Mouse (Mus musculus): ENCODE data around the gene Prss35. TPM values are rescaled to one million over a fixed set of nuclear protein-coding genes. Genes with fewer than 3 reads are reported as not detected.

Prss35 gene
- polyA plus RNA-seq, 1 experiment, result not detected

DNA sequence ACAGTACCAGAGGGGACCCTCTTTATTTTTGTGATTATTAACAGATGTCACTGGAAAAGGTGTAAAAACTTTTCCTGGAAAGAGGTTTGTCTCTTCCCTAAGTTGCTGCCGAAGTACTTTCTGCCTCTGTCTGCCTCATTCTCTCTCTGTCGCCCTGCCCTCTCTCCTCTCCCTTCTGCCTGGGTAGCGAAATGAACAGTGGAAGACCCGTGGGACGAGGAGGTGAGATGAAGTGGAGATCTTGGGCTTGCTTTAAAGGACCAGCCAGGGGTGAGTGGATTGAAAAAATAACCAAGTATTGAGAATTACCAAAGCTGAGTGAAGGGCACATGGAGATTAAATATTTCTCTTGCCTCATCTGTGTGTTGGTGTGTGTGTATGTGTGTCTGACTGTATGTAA lies 592 bp downstream of the Prss35 start:
- no peak for TF ChIP-seq TAL1 (IDR thresholded peaks at IDR 0.05; ENCODE audit: low read length)
- TF ChIP-seq GATA1 (IDR thresholded peaks at IDR 0.05; ENCODE audit: low read length), result no peak
- Histone ChIP-seq H3K4me1 (ENCODE audit: control insufficient read depth) (no peaks in the 10 kb centered on the region), H3K9me3 (ENCODE audit: control insufficient read depth, low read length) (no peaks in the 10 kb centered on the region), H3K4me3 (replicated peaks) (no peak overlapping the region), H3K27me3 (ENCODE audit: control insufficient read depth) (no peaks in the 10 kb centered on the region; the same call in 1 of the 2 replicates), H3K36me3 (ENCODE audit: control insufficient read depth) (no peaks in the 10 kb centered on the region)

DNA sequence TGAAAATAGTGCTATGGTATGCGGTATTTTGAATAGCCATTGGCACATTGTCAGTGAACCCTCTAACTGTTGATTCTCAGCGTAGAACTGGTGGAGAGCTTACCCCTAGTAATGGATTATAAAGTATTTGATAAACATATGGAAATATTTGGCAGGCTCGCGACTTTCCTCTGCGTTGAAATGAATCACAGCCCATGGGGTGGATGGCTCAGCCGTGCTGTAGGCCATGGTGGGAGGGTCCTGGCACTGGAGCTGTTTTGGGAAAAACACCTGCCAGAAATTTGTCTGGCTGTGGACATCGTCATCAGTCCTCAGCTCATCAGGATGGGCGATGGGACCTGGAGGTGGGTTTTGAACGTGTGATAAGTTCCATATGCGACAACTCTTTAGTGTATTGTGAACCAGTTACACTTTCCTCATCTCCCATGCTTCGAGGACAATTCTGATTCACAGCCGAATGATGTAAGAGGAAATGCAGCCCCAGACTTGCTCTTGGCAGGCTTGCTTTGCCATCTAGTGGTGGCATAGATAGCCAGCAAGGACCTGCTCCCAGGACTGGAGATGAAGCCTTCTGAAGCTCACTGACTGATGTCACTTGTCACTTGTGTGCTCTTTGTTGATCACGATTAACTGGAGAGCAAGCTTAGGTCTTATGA lies 2.6 kb downstream of the Prss35 start:
- Histone ChIP-seq H3K36me3 (ENCODE audit: control insufficient read depth) (no peaks in the 10 kb centered on the region), H3K9me3 (ENCODE audit: control insufficient read depth, low read length) (no peaks in the 10 kb centered on the region), H3K4me3 (replicated peaks) (no peak overlapping the region), H3K27me3 (ENCODE audit: control insufficient read depth) (no peaks in the 10 kb centered on the region; the same call in 1 of the 2 replicates), H3K4me1 (ENCODE audit: control insufficient read depth) (no peaks in the 10 kb centered on the region)
- TF ChIP-seq GATA1 (IDR thresholded peaks at IDR 0.05; ENCODE audit: low read length), result no peak
- no peak for TF ChIP-seq TAL1 (IDR thresholded peaks at IDR 0.05; ENCODE audit: low read length)

DNA sequence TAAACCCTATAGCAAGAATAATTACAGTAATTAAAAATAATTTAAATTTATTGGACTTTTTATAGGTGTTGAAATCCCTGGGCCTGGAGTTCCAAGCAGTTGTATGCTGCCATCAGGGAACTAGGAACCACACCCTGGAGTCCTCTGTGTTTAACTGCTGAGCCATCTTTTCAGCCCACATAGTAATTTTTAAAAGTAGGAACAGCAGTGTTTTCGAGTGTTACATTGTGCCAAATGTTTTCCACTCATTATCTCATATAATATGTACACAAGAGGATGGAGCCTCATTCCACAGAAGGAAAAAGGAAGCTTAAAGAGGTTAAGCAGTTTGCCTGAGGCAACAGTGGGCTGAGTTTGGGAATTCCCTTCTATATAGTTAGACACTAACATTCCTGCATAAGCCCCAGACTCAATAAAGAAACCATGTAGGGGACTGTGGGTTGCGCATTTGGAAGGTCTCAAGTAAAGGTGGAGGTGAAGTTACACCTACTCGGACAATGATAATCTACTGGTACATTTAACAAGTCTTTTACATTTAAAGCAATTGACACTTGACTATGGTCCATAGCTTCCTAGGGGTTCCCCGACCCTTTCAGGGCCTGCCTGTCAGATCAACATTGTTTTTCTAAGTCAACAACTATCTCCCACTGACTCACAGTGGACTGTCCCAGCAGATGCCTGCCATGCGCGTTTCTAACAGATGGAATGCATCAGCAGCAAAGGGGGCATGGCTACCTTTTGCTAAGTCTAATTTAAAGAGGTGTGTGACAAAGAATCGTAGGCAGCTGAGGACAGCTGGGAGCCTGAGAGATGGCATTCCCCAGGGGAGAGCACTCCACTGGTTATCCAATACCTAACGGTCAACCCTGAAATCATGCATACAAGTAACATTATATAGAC lies 19.3 kb downstream of the Prss35 start:
- Histone ChIP-seq H3K36me3 (ENCODE audit: control insufficient read depth) (no peaks in the 10 kb centered on the region), H3K4me1 (ENCODE audit: control insufficient read depth) (no peaks in the 10 kb centered on the region), H3K4me3 (replicated peaks) (no peak overlapping the region), H3K9me3 (ENCODE audit: control insufficient read depth, low read length) (no peaks in the 10 kb centered on the region; the same call in 1 of the 2 replicates), H3K27me3 (ENCODE audit: control insufficient read depth) (no peaks in the 10 kb centered on the region)
- no peak for TF ChIP-seq GATA1 (IDR thresholded peaks at IDR 0.05; ENCODE audit: low read length)
- no peak for TF ChIP-seq TAL1 (IDR thresholded peaks at IDR 0.05; ENCODE audit: low read length)

DNA sequence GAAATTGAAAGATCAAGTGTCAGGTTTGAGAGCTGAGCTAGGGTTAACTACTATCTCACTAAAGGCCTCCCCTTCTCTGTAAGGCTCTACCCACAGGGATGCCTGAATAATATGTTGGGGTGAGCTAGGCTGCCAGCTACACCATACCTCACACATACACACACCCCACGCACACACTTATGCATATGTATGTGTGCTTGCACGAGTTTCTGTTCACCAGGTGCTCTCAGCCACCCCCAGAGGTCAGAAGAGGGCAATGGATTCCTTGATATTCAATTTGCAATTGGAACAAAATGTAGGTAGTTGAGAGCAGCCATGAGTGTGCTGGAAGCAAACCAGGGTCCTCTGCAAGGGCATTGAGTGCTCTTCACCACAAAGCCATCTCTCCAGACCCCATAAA lies 20.6 kb downstream of the Prss35 start:
- H3K4me3 ChIP-seq (replicated peaks), result no peak overlapping the region
- H3K9me3 ChIP-seq (ENCODE audit: control insufficient read depth, low read length), result no peaks in the 10 kb centered on the region; the same call in 1 of the 2 replicates
- H3K27me3 ChIP-seq (ENCODE audit: control insufficient read depth), result no peaks in the 10 kb centered on the region
- no peak for TF ChIP-seq TAL1 (IDR thresholded peaks at IDR 0.05; ENCODE audit: low read length)
- no peak for TF ChIP-seq GATA1 (IDR thresholded peaks at IDR 0.05; ENCODE audit: low read length)
- H3K4me1 ChIP-seq (ENCODE audit: control insufficient read depth), result no peaks in the 10 kb centered on the region
- H3K36me3 ChIP-seq (ENCODE audit: control insufficient read depth), result no peaks in the 10 kb centered on the region

DNA sequence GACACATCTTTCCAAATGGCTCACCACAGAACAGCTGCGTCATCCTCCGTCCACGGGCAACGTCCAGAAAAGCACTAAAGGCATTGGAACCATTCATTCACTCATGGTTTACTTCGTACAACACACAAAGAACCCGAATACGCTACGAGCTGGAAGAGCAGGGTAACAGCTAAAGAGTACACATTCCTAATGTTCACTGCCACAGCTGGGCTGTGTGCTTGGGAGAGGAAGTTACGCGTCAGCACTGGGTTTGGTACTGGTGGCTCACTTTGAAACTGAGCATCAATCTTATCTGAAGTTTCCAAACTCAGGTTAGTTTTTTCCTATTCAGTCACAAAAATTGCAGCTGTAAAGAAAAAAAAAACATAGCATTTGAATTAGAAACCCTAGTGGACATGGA lies 23.5 kb downstream of the Prss35 start:
- Histone ChIP-seq H3K27me3 (ENCODE audit: control insufficient read depth) (no peaks in the 10 kb centered on the region), H3K36me3 (ENCODE audit: control insufficient read depth) (no peaks in the 10 kb centered on the region), H3K9me3 (ENCODE audit: control insufficient read depth, low read length) (no peaks in the 10 kb centered on the region), H3K4me3 (replicated peaks) (no peak overlapping the region), H3K4me1 (ENCODE audit: control insufficient read depth) (no peaks in the 10 kb centered on the region)
- TF ChIP-seq TAL1 (IDR thresholded peaks at IDR 0.05; ENCODE audit: low read length), result no peak
- no peak for TF ChIP-seq GATA1 (IDR thresholded peaks at IDR 0.05; ENCODE audit: low read length)

DNA sequence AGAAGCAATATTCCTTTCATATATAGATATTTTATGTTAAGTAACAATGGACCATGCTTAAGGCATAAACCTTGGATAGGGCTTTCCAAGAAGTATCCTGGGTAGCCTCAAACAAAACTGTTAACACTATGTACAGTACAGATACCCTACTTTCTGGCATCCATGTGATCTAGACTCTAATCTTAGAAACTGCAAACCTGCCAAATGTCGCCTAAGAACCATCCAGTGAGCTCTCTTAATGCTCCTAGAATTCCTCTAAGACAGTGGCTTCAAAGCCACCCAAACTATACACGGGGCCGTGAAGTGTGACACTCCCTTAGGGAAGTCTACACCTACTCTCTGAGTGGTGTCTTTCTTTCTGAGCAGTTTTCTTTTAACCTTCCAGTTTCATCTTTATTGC lies 29.4 kb downstream of the Prss35 start:
- H3K27me3 ChIP-seq (ENCODE audit: control insufficient read depth), result no peaks in the 10 kb centered on the region
- no peaks in the 10 kb centered on the region for H3K36me3 ChIP-seq (ENCODE audit: control insufficient read depth)
- H3K9me3 ChIP-seq (ENCODE audit: control insufficient read depth, low read length), result no peaks in the 10 kb centered on the region
- no peak for TF ChIP-seq GATA1 (IDR thresholded peaks at IDR 0.05; ENCODE audit: low read length)
- no peak for TF ChIP-seq TAL1 (IDR thresholded peaks at IDR 0.05; ENCODE audit: low read length)
- H3K4me3 ChIP-seq (replicated peaks), result no peak overlapping the region
- H3K4me1 ChIP-seq (ENCODE audit: control insufficient read depth), result no peaks in the 10 kb centered on the region

DNA sequence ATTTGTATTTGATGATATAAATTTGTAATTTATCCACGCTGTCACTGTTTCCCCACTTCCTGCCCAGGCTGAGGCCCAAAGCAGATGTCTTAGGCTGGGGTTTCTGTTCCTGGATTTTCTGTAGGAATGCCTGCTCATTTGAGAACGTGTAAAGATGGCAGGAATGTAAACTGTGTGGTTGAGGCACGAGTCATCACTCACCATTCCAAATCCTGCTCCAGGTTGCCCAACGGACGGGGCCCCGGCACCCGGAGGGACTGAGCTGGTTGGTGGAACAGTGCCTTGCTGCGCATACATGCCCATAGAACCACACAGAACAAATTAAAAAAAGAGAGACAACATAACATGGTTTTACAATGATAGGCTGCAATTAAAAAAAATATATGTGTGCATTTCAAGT lies 30.5 kb downstream of the Prss35 start:
- Histone ChIP-seq H3K9me3 (ENCODE audit: control insufficient read depth, low read length) (no peaks in the 10 kb centered on the region), H3K27me3 (ENCODE audit: control insufficient read depth) (no peaks in the 10 kb centered on the region), H3K4me3 (replicated peaks) (no peak overlapping the region), H3K36me3 (ENCODE audit: control insufficient read depth) (no peaks in the 10 kb centered on the region), H3K4me1 (ENCODE audit: control insufficient read depth) (no peaks in the 10 kb centered on the region)
- TF ChIP-seq GATA1 (IDR thresholded peaks at IDR 0.05; ENCODE audit: low read length) (no peak), TAL1 (IDR thresholded peaks at IDR 0.05; ENCODE audit: low read length) (no peak)

DNA sequence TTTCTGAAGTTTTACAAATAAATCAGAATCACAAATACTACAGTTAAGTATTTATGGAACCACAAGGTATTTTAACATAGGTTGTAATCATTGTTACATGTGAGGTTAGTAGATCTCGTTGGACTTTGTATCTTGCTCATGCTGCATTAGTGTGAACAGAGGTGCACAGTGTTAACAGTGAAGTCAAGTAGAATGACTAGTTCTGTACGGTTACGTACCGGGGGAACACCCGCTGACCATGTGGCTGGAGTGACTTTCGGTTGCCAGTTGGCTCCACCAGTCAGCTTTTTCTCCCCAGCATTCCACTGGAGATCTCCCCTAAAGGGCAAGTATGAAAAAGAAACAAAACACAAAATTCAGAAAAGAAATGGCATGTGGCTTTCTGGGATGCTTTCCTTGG lies 31.9 kb downstream of the Prss35 start:
- TF ChIP-seq GATA1 (IDR thresholded peaks at IDR 0.05; ENCODE audit: low read length) (no peak), TAL1 (IDR thresholded peaks at IDR 0.05; ENCODE audit: low read length) (no peak)
- Histone ChIP-seq H3K27me3 (ENCODE audit: control insufficient read depth) (no peaks in the 10 kb centered on the region), H3K4me3 (replicated peaks) (no peak overlapping the region), H3K36me3 (ENCODE audit: control insufficient read depth) (no peaks in the 10 kb centered on the region), H3K4me1 (ENCODE audit: control insufficient read depth) (no peaks in the 10 kb centered on the region), H3K9me3 (ENCODE audit: control insufficient read depth, low read length) (no peaks in the 10 kb centered on the region)

DNA sequence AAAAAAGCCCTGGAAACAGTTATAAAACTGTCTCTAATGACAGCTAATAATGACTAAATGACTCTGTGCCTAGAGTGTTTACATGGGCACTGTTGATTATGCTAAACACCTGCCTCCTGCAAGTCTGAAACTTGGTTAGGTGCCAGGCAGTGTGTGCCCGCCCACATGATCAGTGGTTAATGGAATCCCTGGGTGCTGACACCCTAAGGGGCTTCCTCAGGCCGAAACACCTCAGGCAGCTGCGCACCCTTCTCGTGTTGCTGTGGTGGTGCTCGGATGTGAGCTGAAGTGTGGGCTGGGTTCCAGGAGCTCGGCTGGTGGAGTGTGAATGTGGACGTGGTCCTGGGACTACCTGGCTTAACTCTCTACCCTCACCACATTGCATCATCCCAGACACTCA lies 33.9 kb downstream of the Prss35 start:
- no peak for TF ChIP-seq TAL1 (IDR thresholded peaks at IDR 0.05; ENCODE audit: low read length)
- TF ChIP-seq GATA1 (IDR thresholded peaks at IDR 0.05; ENCODE audit: low read length), result no peak

More for the DNA sequence above, 33.9 kb downstream of the Prss35 start:
- Histone ChIP-seq H3K4me3 (replicated peaks) (no peak overlapping the region), H3K4me1 (ENCODE audit: control insufficient read depth) (no peaks in the 10 kb centered on the region), H3K9me3 (ENCODE audit: control insufficient read depth, low read length) (no peaks in the 10 kb centered on the region), H3K36me3 (ENCODE audit: control insufficient read depth) (no peaks in the 10 kb centered on the region), H3K27me3 (ENCODE audit: control insufficient read depth) (no peaks in the 10 kb centered on the region)

Data from erythroblast, embryonic 14.5 days (primary cell).